Mouse (Mus musculus) olfactory bulb, adult 2 months (tissue): ENCODE measurements around the gene Gm10718.
"Not testable (repeated sequence)": the region's sequence is repeated elsewhere in the genome, so short reads cannot be mapped to it uniquely, and the experiment has no call there.

ENCODE experiments used
- CTCF ChIP-seq: fragments of 200-500 bp; IDR thresholded peaks from 2 replicates; pipeline ENCODE4 v1.5.1; 2012; ENCODE audit warnings: low read depth, mild to moderate bottlenecking, low read length, moderate library complexity; ENCODE audit not compliant: insufficient read depth
- POLR2A ChIP-seq: fragments of 200-500 bp; IDR thresholded peaks from 2 replicates; pipeline ENCODE4 v1.6.1; 2012; ENCODE audit warnings: mild to moderate bottlenecking, low read depth, low read length, moderate library complexity; ENCODE audit not compliant: insufficient read depth

GRCm38 (mm10) chr9:3017108-3017507, 6.2 kb upstream of the Gm10718 start, which contains the start of gene Gm10719:
- TF ChIP-seq CTCF, POLR2A: not testable (repeated sequence)
